Mouse (Mus musculus) neural tube, embryonic 11.5 days (tissue): ENCODE measurements at regions not wholly inside any gene's neighbourhood (a gene's known extent, or its start where the extent isn't known, plus 50 kb on each side); places are given as distances from the start of the nearest gene placed in this dataset.

ENCODE experiments used
- ATAC-seq: fragments of 200-750 bp; cut with Nextera tagmentation; 2 replicates; pipeline ENCODE4 v1.8.0; 2017; ENCODE audit warnings: moderate number of reproducible peaks, mild to moderate bottlenecking, moderate TSS enrichment, moderate library complexity; ENCODE audit not compliant: insufficient read depth, low FRiP score, low TSS enrichment
- DNase-seq: peaks from one replicate; pipeline ENCODE4 v3.0.0-alpha.2; 2015; ENCODE audit warnings: low spot score
- H3K27ac ChIP-seq: fragments of 300-500 bp; sonication (generic); 2 replicates; pipeline ENCODE4 v1.5.1; 2014; ENCODE audit warnings: low read depth, mild to moderate bottlenecking, low read length
- H3K27me3 ChIP-seq: fragments of 300-500 bp; sonication (generic); 2 replicates; pipeline ENCODE4 v1.6.1; 2014; ENCODE audit warnings: mild to moderate bottlenecking, low read length, mixed read lengths; ENCODE audit not compliant: control insufficient read depth, insufficient read depth
- H3K36me3 ChIP-seq: fragments of 300-500 bp; sonication (generic); 2 replicates; pipeline ENCODE4 v1.6.1; 2014; ENCODE audit warnings: mild to moderate bottlenecking, low read length, moderate library complexity, mixed read lengths; ENCODE audit not compliant: control insufficient read depth, insufficient read depth
- H3K4me1 ChIP-seq: fragments of 300-500 bp; sonication (generic); 2 replicates; pipeline ENCODE4 v1.6.1; 2014; ENCODE audit warnings: low read length, mixed read lengths; ENCODE audit not compliant: control insufficient read depth, insufficient read depth
- H3K4me2 ChIP-seq: fragments of 300-500 bp; sonication (generic); 2 replicates; pipeline ENCODE4 v1.6.1; 2014; ENCODE audit warnings: low read depth, mild to moderate bottlenecking, moderate library complexity
- H3K4me3 ChIP-seq: fragments of 300-500 bp; sonication (generic); 2 replicates; pipeline ENCODE4 v1.5.1; 2014; ENCODE audit warnings: low read depth, low read length
- H3K9ac ChIP-seq: fragments of 300-500 bp; sonication (generic); 2 replicates; pipeline ENCODE4 v1.6.1; 2014; ENCODE audit warnings: mild to moderate bottlenecking, low read length
- H3K9me3 ChIP-seq: fragments of 300-500 bp; sonication (generic); 2 replicates; pipeline ENCODE4 v1.6.1; 2016; ENCODE audit warnings: low read length; ENCODE audit not compliant: control insufficient read depth
- WGBS: fragments of 180-500 bp; shearing (Covaris S2); extraction: QIAGEN DNeasy Blood & Tissue Kit; methylation state at CpG from one replicate; pipeline ENCODE4 v1.1.7; 2014; 5-methylcytosine and 5-hydroxymethylcytosine counted together

DNA sequence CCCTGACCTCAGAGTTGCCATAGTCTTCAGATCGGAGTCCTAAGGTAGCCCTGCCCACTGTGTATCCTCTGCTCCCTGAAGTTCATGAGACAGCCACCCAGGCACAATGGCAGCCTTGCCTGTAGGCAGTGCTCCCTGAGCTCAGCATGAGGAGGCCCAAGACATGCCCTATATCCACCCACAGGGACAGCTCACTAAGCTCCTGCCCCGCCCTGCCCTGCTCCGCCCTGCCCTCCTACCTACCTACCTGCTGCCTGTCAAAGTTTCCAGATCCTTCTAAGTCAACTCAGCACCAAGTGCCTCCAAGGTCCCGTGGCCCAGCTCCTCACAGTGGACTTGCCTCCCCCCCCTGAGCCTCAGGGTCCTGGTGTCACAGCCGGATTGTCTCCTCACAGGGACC, 168.9 kb downstream of the Bcl11b start:
- Histone ChIP-seq H3K27ac (no peak overlapping the region), H3K4me1 (no peaks in the 10 kb centered on the region), H3K9ac (no peak overlapping the region), H3K27me3 (no peaks in the 10 kb centered on the region), H3K9me3 (no peaks in the 10 kb centered on the region), H3K36me3 (no peaks in the 10 kb centered on the region), H3K4me3 (no peak overlapping the region), H3K4me2 (no peak overlapping the region)
- WGBS, result 84% methylated on average over 5 of the region's 5 CpGs
- DNase-seq, result no peak
- no peak for ATAC-seq

DNA sequence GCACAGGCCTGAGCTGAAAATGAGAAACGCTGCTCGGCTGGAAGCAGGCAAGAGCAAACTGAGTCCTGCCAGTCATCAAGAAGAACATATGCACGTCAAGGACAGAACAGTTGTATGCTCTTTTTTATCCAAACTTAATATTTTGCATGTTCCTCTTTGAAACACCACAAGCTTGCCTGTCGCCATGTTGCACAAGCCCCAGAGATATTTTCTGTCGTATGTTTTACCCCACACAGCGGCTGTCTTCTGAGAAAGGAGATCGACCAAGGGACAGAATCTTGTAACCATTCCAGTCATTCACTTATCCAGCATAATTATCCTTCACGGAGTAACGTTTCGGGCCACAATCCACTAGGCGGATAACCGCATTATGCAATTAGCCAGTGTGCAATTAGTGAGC, 165.7 kb downstream of the Bcl11b start:
- H3K4me3 ChIP-seq, result no peak overlapping the region
- no peaks in the 10 kb centered on the region for H3K9me3 ChIP-seq
- WGBS, result 92% methylated on average over 12 of the region's 12 CpGs
- no peaks in the 10 kb centered on the region for H3K4me1 ChIP-seq
- no peaks in the 10 kb centered on the region for H3K27me3 ChIP-seq
- ATAC-seq (no peak), DNase-seq (no peak)
- H3K36me3 ChIP-seq, result no peaks in the 10 kb centered on the region
- no peak overlapping the region for H3K9ac ChIP-seq
- H3K27ac ChIP-seq, result no peak overlapping the region
- H3K4me2 ChIP-seq, result no peak overlapping the region

DNA sequence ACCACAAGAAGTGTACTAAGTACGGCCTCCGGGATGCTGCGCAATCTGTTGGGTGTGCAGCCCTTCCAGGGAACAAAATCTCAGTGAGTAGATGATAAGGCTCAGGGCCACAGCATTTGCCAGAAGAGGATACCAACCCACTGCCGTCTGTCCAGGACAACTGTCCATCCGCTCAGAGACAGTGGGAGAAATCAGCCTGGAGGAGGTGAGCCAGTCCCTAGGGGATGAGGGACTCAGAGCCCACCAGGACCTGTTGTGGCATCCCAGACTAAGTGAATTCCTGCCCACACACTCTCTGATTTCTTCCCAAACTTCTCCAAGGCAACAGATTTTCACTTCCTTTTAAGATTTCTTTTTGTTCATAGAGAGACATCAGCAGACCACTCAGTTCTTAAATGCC, 158.8 kb downstream of the Bcl11b start:
- ATAC-seq (no peak), DNase-seq (no peak)
- Histone ChIP-seq H3K9me3 (no peaks in the 10 kb centered on the region), H3K4me1 (no peaks in the 10 kb centered on the region), H3K4me2 (no peak overlapping the region), H3K27ac (no peak overlapping the region), H3K4me3 (no peak overlapping the region), H3K36me3 (no peaks in the 10 kb centered on the region), H3K27me3 (no peaks in the 10 kb centered on the region), H3K9ac (no peak overlapping the region)
- 94% methylated on average over 5 of the region's 5 CpGs for WGBS

- Histone ChIP-seq H3K4me2 (no peak overlapping the region), H3K27me3 (no peaks in the 10 kb centered on the region), H3K36me3 (no peaks in the 10 kb centered on the region), H3K4me1 (no peaks in the 10 kb centered on the region), H3K4me3 (no peak overlapping the region), H3K27ac (no peak overlapping the region), H3K9me3 (no peaks in the 10 kb centered on the region), H3K9ac (no peak overlapping the region)
- ATAC-seq (no peak), DNase-seq (no peak)
- WGBS, result 96% methylated on average over 7 of the region's 7 CpGs
These were observed 152.8 kb downstream of the Bcl11b start for GRCm38 (mm10) chr12:107850591-107850990.

- DNase-seq, result no peak
These were observed 150.5 kb downstream of the Bcl11b start for GRCm38 (mm10) chr12:107852921-107853320.

GRCm38 (mm10) chr12:107855547-107855946, 147.9 kb downstream of the Bcl11b start:
- Histone ChIP-seq H3K4me2 (no peak overlapping the region), H3K27me3 (no peaks in the 10 kb centered on the region), H3K4me3 (no peak overlapping the region), H3K4me1 (no peaks in the 10 kb centered on the region), H3K36me3 (no peaks in the 10 kb centered on the region), H3K9me3 (no peaks in the 10 kb centered on the region), H3K27ac (no peak overlapping the region), H3K9ac (no peak overlapping the region)
- no peak for DNase-seq
- no peak for ATAC-seq
- 85% methylated on average over 4 of the region's 4 CpGs for WGBS

More at GRCm38 (mm10) chr12:107852921-107853320, 150.5 kb downstream of the Bcl11b start:
- Histone ChIP-seq H3K9ac (no peak overlapping the region), H3K4me2 (no peak overlapping the region), H3K27ac (no peak overlapping the region), H3K36me3 (no peaks in the 10 kb centered on the region), H3K4me3 (no peak overlapping the region), H3K4me1 (no peaks in the 10 kb centered on the region), H3K27me3 (no peaks in the 10 kb centered on the region), H3K9me3 (no peaks in the 10 kb centered on the region)
- WGBS, result 64% methylated on average over 7 of the region's 7 CpGs
- no peak for ATAC-seq

DNA sequence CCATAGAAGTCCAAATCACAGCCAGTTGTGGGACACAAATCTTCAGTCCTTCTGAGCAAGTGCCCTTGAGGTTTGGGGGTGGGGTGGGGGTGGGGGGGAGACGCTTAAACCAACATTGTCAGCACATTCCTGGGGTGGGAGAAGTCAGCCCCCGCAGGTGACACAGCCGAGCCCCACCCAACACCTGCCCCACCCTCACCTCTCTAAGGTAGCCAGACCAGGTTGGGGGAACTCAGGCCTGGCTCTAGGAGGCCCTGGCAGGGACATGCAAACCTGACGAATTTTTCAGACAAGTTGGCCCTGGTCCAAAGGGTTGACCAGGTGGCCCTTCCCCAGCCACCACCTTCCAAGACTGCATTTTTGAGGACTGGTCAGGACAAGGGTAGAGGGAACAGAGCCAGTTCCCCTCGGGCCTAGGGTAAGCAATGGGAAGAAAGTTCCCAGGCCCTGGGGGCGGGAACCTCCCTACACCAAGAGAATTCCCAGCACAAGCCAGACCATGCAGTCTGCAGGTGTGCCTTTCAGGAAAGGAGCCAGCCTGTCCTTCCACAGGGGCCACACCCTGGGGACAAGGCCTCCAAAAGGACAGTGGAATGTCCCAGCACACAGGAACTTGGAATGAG, 146.9 kb downstream of the Bcl11b start:
- no peak for ATAC-seq
- Histone ChIP-seq H3K4me2 (no peak overlapping the region), H3K4me1 (no peaks in the 10 kb centered on the region), H3K9me3 (no peaks in the 10 kb centered on the region), H3K27ac (no peak overlapping the region), H3K27me3 (no peaks in the 10 kb centered on the region), H3K4me3 (no peak overlapping the region), H3K36me3 (no peaks in the 10 kb centered on the region), H3K9ac (no peak overlapping the region)
- DNase-seq, result no peak
- 74% methylated on average over 6 of the region's 6 CpGs for WGBS

DNA sequence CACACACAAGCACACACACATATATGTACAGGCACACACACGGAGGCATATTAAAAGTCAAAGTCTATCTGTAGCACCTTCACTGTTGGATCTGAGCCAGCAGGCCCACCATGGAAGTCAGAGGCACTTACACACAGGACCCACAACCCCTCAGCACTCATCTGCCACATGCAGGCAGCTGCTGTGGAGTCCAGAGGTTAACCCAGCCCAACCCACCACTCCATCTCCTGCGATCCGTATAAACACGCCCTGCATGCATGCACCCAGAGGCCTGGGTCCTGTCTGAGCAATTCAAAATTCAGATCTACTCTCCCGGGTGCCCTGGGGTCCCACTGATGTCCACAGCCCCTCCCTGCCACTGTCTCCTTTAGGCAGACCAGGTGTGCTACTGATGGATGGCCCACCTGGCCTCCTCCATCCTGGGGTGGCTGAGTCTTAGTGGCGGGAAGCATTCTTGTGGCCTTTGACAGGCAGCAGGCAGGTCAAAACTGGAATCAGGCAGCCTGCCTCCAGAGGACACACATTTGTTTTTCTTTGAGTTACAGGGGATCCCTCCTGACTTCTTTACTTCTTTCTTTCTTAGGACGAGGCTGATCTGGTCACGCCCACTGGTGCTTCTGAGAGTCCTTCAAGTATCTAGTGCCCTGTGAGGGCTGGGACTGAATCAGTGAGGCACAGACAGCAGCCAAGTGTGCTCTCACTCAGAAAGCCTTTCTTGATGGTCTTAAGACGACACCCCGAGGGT, 144.7 kb downstream of the Bcl11b start:
- DNase-seq, result no peak

GRCm38 (mm10) chr12:107859750-107860149, 143.7 kb downstream of the Bcl11b start:
- no peak overlapping the region for H3K4me3 ChIP-seq
- no peaks in the 10 kb centered on the region for H3K4me1 ChIP-seq
- no peaks in the 10 kb centered on the region for H3K9me3 ChIP-seq
- H3K27me3 ChIP-seq, result no peaks in the 10 kb centered on the region
- no peak overlapping the region for H3K27ac ChIP-seq
- ATAC-seq, result no peak
- H3K36me3 ChIP-seq, result no peaks in the 10 kb centered on the region
- no peak for DNase-seq
- no peak overlapping the region for H3K4me2 ChIP-seq
- 16% methylated on average over 7 of the region's 8 CpGs for WGBS
- no peak overlapping the region for H3K9ac ChIP-seq

More for the DNA sequence above, 144.7 kb downstream of the Bcl11b start:
- H3K4me1 ChIP-seq, result no peaks in the 10 kb centered on the region
- no peaks in the 10 kb centered on the region for H3K36me3 ChIP-seq
- 53% methylated on average over 10 of the region's 10 CpGs for whole genome bisulfite sequencing
- no peaks in the 10 kb centered on the region for H3K9me3 ChIP-seq
- no peak overlapping the region for H3K9ac ChIP-seq
- H3K4me2 ChIP-seq, result no peak overlapping the region
- H3K4me3 ChIP-seq, result no peak overlapping the region
- H3K27me3 ChIP-seq, result no peaks in the 10 kb centered on the region
- no peak for ATAC-seq
- no peak overlapping the region for H3K27ac ChIP-seq
